Mouse (Mus musculus) intestine, postnatal 0 days (tissue): ENCODE results near the gene Mrpl34. TPM values are rescaled to one million over a fixed set of nuclear protein-coding genes. Genes with fewer than 3 reads are reported as not detected.

Experiments used
- ATAC-seq: fragments of 200-750 bp; cut with Nextera tagmentation; 2 replicates; pipeline ENCODE4 v1.8.0; 2017; ENCODE audit warnings: mild to moderate bottlenecking, moderate TSS enrichment, moderate library complexity
- H3K27ac ChIP-seq: fragments of 300-500 bp; sonication (generic); 2 replicates; pipeline ENCODE4 v1.5.1; 2014; ENCODE audit warnings: mild to moderate bottlenecking, low read depth, low read length, moderate library complexity
- H3K27me3 ChIP-seq: fragments of 300-500 bp; sonication (generic); replicated peaks from 2 replicates; pipeline ENCODE4 v1.6.1; 2014; ENCODE audit warnings: low read length, mixed read lengths; ENCODE audit not compliant: control insufficient read depth, insufficient read depth
- H3K36me3 ChIP-seq: fragments of 300-500 bp; sonication (generic); 2 replicates; pipeline ENCODE4 v1.6.1; 2014; ENCODE audit warnings: mild to moderate bottlenecking, moderate library complexity; ENCODE audit not compliant: control insufficient read depth, insufficient read depth
- H3K4me1 ChIP-seq: fragments of 300-500 bp; sonication (generic); replicated peaks from 2 replicates; pipeline ENCODE4 v1.6.1; 2014; ENCODE audit warnings: antibody characterized with exemption, low read length, mixed read lengths; ENCODE audit not compliant: control insufficient read depth, insufficient read depth
- H3K4me2 ChIP-seq: fragments of 300-500 bp; sonication (generic); replicated peaks from 2 replicates; pipeline ENCODE4 v1.6.1; 2014; ENCODE audit warnings: low read depth, mild to moderate bottlenecking, moderate library complexity
- H3K4me3 ChIP-seq: fragments of 300-500 bp; sonication (generic); 2 replicates; pipeline ENCODE4 v1.5.1; 2014; ENCODE audit warnings: low read depth, low read length
- H3K9ac ChIP-seq: fragments of 300-500 bp; sonication (generic); 2 replicates; pipeline ENCODE4 v1.6.1; 2014; ENCODE audit warnings: mild to moderate bottlenecking, low read depth, low read length
- H3K9me3 ChIP-seq: fragments of 300-500 bp; sonication (generic); 2 replicates; pipeline ENCODE4 v1.6.1; 2016; ENCODE audit warnings: mixed run types; ENCODE audit not compliant: control insufficient read depth
- CTCF ChIP-seq: sonication (generic); IDR thresholded peaks from 2 replicates; pipeline ENCODE4 v1.5.1; 2016; ENCODE audit warnings: low read depth, mild to moderate bottlenecking, control low read depth, antibody characterized with exemption, moderate library complexity
- WGBS: fragments of 180-500 bp; shearing (Covaris S2); extraction: QIAGEN DNeasy Blood & Tissue Kit; methylation state at CpG from one replicate; pipeline ENCODE4 v1.1.7; 2014; 5-methylcytosine and 5-hydroxymethylcytosine counted together
- polyA plus RNA-seq: library from polyadenylated mRNA; unstranded; fragments of >200 nt; fragmentation: Nextera tagmentation; extraction: Ambion mirVana; gene quantifications from 2 replicates; pipeline ENCODE4 v1.2.1, GENCODE M21; 2015

Gene Mrpl34
- polyA plus RNA-seq, 1 experiment from 2014 or later: 187 TPM

DNA sequence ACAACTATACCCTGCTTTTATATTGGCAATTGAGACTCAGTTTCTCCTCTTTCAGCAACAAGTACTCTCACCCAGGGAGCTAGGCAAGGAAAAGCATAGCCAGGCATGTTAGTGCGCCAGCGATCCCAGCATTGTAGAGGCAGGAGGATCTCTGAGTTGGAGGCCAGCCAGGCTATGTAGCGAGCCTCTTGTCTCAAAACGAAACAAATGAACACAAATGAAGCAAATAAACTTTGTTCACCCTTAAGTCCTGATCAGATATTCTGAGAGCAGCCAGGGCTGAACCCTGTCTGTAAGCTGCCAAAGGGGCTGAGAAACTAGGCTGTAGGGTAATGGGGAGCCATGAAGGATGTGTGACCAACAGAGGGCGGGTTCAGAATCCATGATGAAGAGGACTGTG is 31.1 kb downstream of the Mrpl34 start:
- ATAC-seq: no peak

DNA sequence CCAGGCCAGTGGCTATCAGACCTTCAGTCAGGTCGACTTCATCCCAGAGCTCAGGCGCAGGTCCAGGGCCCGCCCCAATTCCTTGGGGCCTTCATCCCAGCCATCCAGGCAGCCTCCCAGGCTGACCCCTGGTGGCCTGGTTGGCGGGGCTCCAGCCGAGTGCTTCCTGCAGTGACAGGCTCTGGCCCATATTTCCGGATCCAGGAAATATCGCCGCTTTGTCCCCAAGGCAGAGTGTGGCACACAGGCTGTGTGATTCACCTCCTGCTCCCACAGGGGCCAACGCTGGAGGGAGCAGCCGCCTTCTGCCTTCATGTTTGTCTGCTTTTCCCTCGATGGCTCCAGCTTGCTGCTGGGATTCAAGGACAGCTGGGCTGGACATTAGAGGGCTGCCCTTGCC is 31.7 kb downstream of the Mrpl34 start:
- H3K4me2 ChIP-seq: no peak overlapping the region
- ATAC-seq: no peak
- no peaks in the 10 kb centered on the region for H3K9me3 ChIP-seq
- H3K4me1 ChIP-seq: peaks cover 3% of the 10 kb centered on the region
- no peaks in the 10 kb centered on the region for H3K27me3 ChIP-seq
- no peak overlapping the region for H3K4me3 ChIP-seq
- H3K27ac ChIP-seq: 0 out of 2 replicates have a peak overlapping the region, but pooled peaks have one; percentile 7
- peaks cover 21% of the 10 kb centered on the region; the same call in 1 of the 2 replicates for H3K36me3 ChIP-seq
- WGBS: 42% methylated on average over 11 of the region's 11 CpGs
- no peak overlapping the region for H3K9ac ChIP-seq
- TF ChIP-seq CTCF: peak; percentile 57

More for the DNA sequence above, 31.1 kb downstream of the Mrpl34 start:
- no peak for TF ChIP-seq CTCF
- Histone ChIP-seq H3K27ac (peak overlapping the region; percentile 64), H3K4me1 (peaks cover 3% of the 10 kb centered on the region), H3K9me3 (no peaks in the 10 kb centered on the region), H3K36me3 (peaks cover 27% of the 10 kb centered on the region; the same call in 1 of the 2 replicates), H3K9ac (no peak overlapping the region), H3K27me3 (no peaks in the 10 kb centered on the region), H3K4me2 (no peak overlapping the region), H3K4me3 (no peak overlapping the region)
- whole genome bisulfite sequencing: 70% methylated on average over 5 of the region's 5 CpGs

DNA sequence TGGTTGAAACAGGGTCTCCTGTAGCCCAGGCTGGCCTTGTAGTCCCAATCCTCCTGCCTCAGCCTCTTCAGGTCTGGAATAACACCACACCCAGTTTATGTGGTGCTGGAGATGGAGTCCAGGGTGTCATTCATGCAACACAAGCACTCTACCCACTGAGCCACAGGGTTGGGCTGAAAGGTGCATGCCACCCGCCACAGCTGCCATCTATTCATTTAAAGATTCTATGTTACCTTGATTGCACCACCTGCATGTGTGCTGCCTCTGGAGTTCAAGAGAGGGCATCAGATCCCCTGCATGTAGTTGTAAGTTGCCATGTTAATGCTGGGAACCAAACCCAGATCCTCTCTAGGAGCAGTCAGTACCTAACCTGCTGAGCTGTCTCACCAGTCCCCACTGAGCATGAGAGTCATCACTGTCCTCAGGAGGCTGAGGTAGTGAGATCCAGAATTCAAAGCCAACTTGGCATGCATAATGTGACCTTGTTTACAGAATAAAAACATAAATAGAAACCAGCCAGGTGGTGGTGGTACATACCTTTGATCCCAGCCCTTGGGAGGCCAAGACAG is 32.4 kb downstream of the Mrpl34 start:
- Histone ChIP-seq H3K9ac (no peak overlapping the region), H3K36me3 (peaks cover 14% of the 10 kb centered on the region; the same call in 1 of the 2 replicates), H3K27me3 (no peaks in the 10 kb centered on the region), H3K4me2 (no peak overlapping the region), H3K9me3 (no peaks in the 10 kb centered on the region), H3K27ac (0 out of 2 replicates have a peak overlapping the region, but pooled peaks have one; percentile 7), H3K4me3 (no peak overlapping the region), H3K4me1 (peaks cover 3% of the 10 kb centered on the region)
- ATAC-seq: no peak
- WGBS: 95% methylated on average over 1 of the region's 1 CpGs
- TF ChIP-seq CTCF: no peak

DNA sequence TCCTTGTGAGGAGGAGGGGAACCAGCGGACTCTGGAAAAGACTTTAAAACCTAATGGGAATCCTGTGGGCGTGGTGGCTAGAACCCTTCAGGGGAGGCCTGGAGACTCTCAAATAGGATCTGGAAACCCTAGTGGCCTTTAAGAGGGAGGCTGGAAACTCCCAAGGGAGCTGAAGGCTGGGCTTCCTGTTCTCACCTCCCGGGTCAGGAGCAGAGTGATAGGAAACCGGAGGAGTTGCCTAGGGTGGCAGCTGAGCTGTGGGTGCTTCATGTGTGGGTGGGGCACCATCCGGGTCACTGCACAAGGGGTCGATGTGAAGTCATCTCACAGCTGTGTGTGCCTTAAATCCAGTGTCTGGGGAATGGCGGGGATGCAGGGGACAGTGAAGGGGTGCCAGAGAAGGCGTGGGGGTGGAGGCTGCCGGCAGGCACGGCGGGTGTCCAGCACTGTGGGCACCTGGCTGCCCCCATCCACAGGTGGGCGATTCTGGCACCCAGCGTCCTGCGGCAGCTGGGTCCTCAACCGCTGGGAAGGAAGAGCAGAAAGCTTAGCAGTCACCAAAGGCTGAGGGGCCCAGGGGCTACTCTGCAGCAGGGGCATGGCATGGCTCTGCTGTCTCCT is 33.2 kb downstream of the Mrpl34 start:
- Histone ChIP-seq H3K9ac (no peak overlapping the region), H3K9me3 (no peaks in the 10 kb centered on the region), H3K27me3 (no peaks in the 10 kb centered on the region), H3K27ac (peak overlapping the region; percentile 5; the same call in 1 of the 2 replicates), H3K4me1 (peaks cover 3% of the 10 kb centered on the region), H3K36me3 (peaks cover 8% of the 10 kb centered on the region; the same call in 1 of the 2 replicates), H3K4me2 (no peak overlapping the region), H3K4me3 (no peak overlapping the region)
- WGBS: 32% methylated on average over 15 of the region's 15 CpGs
- TF ChIP-seq CTCF: no peak
- no peak for ATAC-seq

DNA sequence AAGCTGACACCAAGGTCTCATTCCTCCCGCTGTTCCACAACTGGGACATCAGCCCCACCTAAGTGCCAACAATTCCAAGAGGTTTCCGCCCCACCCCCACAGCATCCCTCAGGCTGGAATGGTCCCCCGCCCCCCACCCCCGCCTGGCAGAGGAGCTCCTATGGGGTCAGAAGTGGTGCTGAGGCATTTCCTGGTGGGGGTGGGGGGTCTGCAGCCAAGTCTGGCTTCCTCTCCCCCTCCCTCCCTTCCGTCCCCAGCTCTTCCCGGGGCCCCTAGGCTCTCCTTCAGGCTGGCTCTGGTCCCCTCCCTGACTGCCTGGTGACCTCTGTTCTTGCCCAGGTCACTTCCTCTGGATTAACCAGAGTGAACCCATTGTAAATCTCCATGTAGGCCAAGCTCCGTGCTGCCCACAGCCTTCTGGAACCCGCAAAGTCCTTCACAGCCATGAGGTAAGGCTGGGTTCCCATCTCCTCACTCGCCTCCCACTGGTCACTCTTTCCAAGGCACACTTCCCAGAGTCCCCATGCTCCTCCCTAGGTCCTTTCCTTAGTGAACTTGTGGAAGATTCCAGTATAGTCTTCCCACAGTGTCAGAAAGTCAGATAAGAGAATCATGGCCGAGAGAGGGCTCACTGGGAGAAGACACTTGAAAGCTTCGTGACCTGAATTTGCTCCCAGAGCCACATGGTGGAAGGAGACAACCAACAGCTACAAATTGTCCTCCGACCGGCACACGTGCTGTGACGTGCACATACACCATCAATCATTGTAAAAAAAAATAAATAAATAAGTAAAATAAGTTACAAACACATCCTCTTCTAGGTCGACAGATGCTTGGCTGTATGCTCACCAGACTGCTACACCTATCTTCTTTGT is 34.3 kb downstream of the Mrpl34 start:
- no peak overlapping the region for H3K4me3 ChIP-seq
- no peak overlapping the region for H3K4me2 ChIP-seq
- H3K36me3 ChIP-seq: peaks cover 6% of the 10 kb centered on the region; the same call in 1 of the 2 replicates
- no peak for TF ChIP-seq CTCF
- H3K4me1 ChIP-seq: peaks cover 3% of the 10 kb centered on the region
- H3K27ac ChIP-seq: peak overlapping the region; percentile 7; the same call in 1 of the 2 replicates
- no peak overlapping the region for H3K9ac ChIP-seq
- H3K27me3 ChIP-seq: no peaks in the 10 kb centered on the region
- H3K9me3 ChIP-seq: no peaks in the 10 kb centered on the region
- ATAC-seq: no peak
- 36% methylated on average over 16 of the region's 16 CpGs for WGBS

DNA sequence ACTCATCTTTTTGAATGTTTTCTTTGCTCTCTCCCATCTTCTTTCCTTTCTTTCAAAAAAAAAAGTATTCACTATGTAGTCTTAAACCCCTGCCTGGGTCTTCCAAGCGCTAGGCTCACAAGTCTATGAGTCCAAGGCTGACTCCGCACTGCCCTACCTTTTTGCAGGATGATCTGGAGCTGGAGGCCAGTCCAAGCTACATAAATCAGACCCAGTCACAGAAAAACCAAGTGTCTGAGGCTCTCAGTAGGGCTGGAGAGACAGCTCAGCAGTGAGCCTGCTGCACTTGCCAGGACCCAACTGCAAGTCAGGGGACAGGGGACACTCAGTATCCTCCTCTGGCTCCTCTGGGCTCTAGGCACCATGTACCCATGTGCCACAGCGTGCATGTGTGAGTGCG is 39.6 kb downstream of the Mrpl34 start:
- Histone ChIP-seq H3K36me3 (no peaks in the 10 kb centered on the region), H3K9me3 (no peaks in the 10 kb centered on the region), H3K4me2 (no peak overlapping the region), H3K4me1 (no peaks in the 10 kb centered on the region), H3K27me3 (peaks cover 33% of the 10 kb centered on the region), H3K9ac (no peak overlapping the region), H3K4me3 (no peak overlapping the region), H3K27ac (no peak overlapping the region)
- TF ChIP-seq CTCF: no peak
- 88% methylated on average over 4 of the region's 4 CpGs for WGBS
- ATAC-seq: no peak
